In genomic region chr16:38451421-38452205, GRCm38 (mm10) we compare ENCODE assay signal across 8 mouse cellular contexts. TPM values are rescaled to one million over a fixed set of nuclear protein-coding genes. Genes with fewer than 3 reads are reported as not detected.
DNase-seq lines count a peak whose midpoint lies in the region; ATAC-seq and TF ChIP-seq lines count a peak whose summit lies in the region.

No protein-coding gene starts in this region.

- in situ Hi-C loops in CH12.LX (cut with MboI; ENCODE audit: low pct_ligation_motif_present, low pct_unique_long_range_greater_than_20kb, low sequenced_read_pairs): loop anchor here (5.0 kb wide), 1 partner anchor 44 kb away; no protein-coding TSS in a partner anchor

- 38% methylated on average over 12 of the region's 12 CpGs for WGBS in embryonic facial prominence, embryonic 14.5 days
- 40% methylated on average over 12 of the region's 12 CpGs for WGBS in intestine, postnatal 0 days

- no peak for TF ChIP-seq CTCF in gastrocnemius, adult 2 months (IDR thresholded peaks at IDR 0.05)
- no peak for TF ChIP-seq CTCF in CH12.LX (conservative IDR thresholded peaks at IDR 0.05 in 1 of 2, IDR thresholded peaks at IDR 0.05 in 1 of 2; ENCODE audit: low read depth in 2 of 2, low read length in 2 of 2)
- no peak for TF ChIP-seq CTCF in intestine, postnatal 0 days (IDR thresholded peaks at IDR 0.05; ENCODE audit: low read depth)

- DNase-seq in gastrocnemius, adult 2 months: no peak
- no peak for DNase-seq in gastrocnemius, postnatal 36 days
- no peak for DNase-seq in CH12.LX (ENCODE audit: extremely low read depth)
- peak; percentile 49 for DNase-seq in embryonic facial prominence, embryonic 14.5 days (ENCODE audit: low spot score)
- DNase-seq in naive thymus-derived CD4-positive, alpha-beta T cell, adult 2 months (ENCODE audit: low read depth): peak; percentile 15
- DNase-seq in gastrocnemius, postnatal 25 days: no peak
- no peak for DNase-seq in layer of hippocampus, adult 8-10 months (ENCODE audit: low spot score in 2 of 2)

- peaks cover 4% of the 10 kb centered on the region for H3K9me3 ChIP-seq in CH12.LX (replicated peaks; ENCODE audit: low read length)
- H3K9me3 ChIP-seq in embryonic facial prominence, embryonic 14.5 days (ENCODE audit: control insufficient read depth, low read length): no peaks in the 10 kb centered on the region
- no peaks in the 10 kb centered on the region for H3K9me3 ChIP-seq in intestine, postnatal 0 days (ENCODE audit: control insufficient read depth)

- peak overlapping the region; percentile 87 for H3K4me2 ChIP-seq in CH12.LX (ENCODE audit: insufficient read depth, low read depth, poor library complexity, severe bottlenecking)
- peak overlapping the region; percentile 73 for H3K4me2 ChIP-seq in embryonic facial prominence, embryonic 14.5 days (ENCODE audit: low read depth, low read length)
- peak overlapping the region; percentile 84 for H3K4me2 ChIP-seq in intestine, postnatal 0 days (replicated peaks; ENCODE audit: low read depth)

- peak; percentile 47; the same call in 1 of the 2 replicates for TF ChIP-seq EP300 in CH12.LX (IDR thresholded peaks at IDR 0.05; ENCODE audit: low read length)

- intact Hi-C loops in gastrocnemius, adult 2 months (cut with DNase I): loop anchor here (2.0 to 5.0 kb wide), 3 partner anchors 54 to 105 kb away; partner anchors contain the start of genes Cox17 and Gm21987
- intact Hi-C loops in gastrocnemius, postnatal 36 days (cut with DNase I): no loop called here

- no peak for ATAC-seq in embryonic facial prominence, embryonic 14.5 days (ENCODE audit: low read depth)
- no peak for ATAC-seq in intestine, postnatal 0 days

- peak overlapping the region; percentile 96 for H3K27ac ChIP-seq in gastrocnemius, adult 2 months
- peak overlapping the region; percentile 76 for H3K27ac ChIP-seq in CH12.LX (ENCODE audit: insufficient read depth, low read depth)
- H3K27ac ChIP-seq in embryonic facial prominence, embryonic 14.5 days (replicated peaks; ENCODE audit: low read depth, low read length): peak overlapping the region; percentile 95
- H3K27ac ChIP-seq in intestine, postnatal 0 days (ENCODE audit: low read depth, low read length): peak overlapping the region; percentile 88

- H3K36me3 ChIP-seq in CH12.LX (replicated peaks in 1 of 2; ENCODE audit: control insufficient read depth in 1 of 2, insufficient read depth in 1 of 2, low read length in 1 of 2): peaks cover 34 to 42% of the 10 kb centered on the region in 2 experiments
- H3K36me3 ChIP-seq in embryonic facial prominence, embryonic 14.5 days (ENCODE audit: control insufficient read depth, insufficient read depth, low read length): peaks cover 39% of the 10 kb centered on the region
- peaks cover 28% of the 10 kb centered on the region for H3K36me3 ChIP-seq in intestine, postnatal 0 days (ENCODE audit: control insufficient read depth, insufficient read depth)

- H3K79me2 ChIP-seq in CH12.LX (replicated peaks; ENCODE audit: control insufficient read depth, extremely low read depth, insufficient read depth, poor library complexity, severe bottlenecking): peaks cover 40% of the 10 kb centered on the region

- peak overlapping the region; percentile 96 for H3K9ac ChIP-seq in CH12.LX (ENCODE audit: insufficient read depth, low read depth)
- peak overlapping the region; percentile 96 for H3K9ac ChIP-seq in embryonic facial prominence, embryonic 14.5 days (ENCODE audit: low read depth, low read length)
- H3K9ac ChIP-seq in intestine, postnatal 0 days (ENCODE audit: low read depth, low read length): peak overlapping the region; percentile 70

- H3K27me3 ChIP-seq in CH12.LX (replicated peaks): no peaks in the 10 kb centered on the region
- no peaks in the 10 kb centered on the region for H3K27me3 ChIP-seq in embryonic facial prominence, embryonic 14.5 days (replicated peaks; ENCODE audit: control insufficient read depth, insufficient read depth, low read length)
- no peaks in the 10 kb centered on the region for H3K27me3 ChIP-seq in intestine, postnatal 0 days (replicated peaks; ENCODE audit: control insufficient read depth, insufficient read depth, low read length)

- no peak for TF ChIP-seq RAD21 in CH12.LX (IDR thresholded peaks at IDR 0.05; ENCODE audit: low read depth, low read length)

- peak overlapping the region; percentile 96 for H3K4me3 ChIP-seq in gastrocnemius, adult 2 months
- peak overlapping the region; percentile 67 to 88 (median 76) for H3K4me3 ChIP-seq in CH12.LX (replicated peaks in 1 of 3; ENCODE audit: low read depth in 2 of 3, low read length in 2 of 3, poor library complexity in 1 of 3)
- peak overlapping the region; percentile 77 for H3K4me3 ChIP-seq in embryonic facial prominence, embryonic 14.5 days (ENCODE audit: low read depth, low read length)
- H3K4me3 ChIP-seq in intestine, postnatal 0 days (ENCODE audit: low read depth, low read length): peak overlapping the region; percentile 65

- no peak for TF ChIP-seq POLR2A in CH12.LX (IDR thresholded peaks at IDR 0.05; ENCODE audit: low read depth, low read length)

- H3K4me1 ChIP-seq in CH12.LX (ENCODE audit: control insufficient read depth in 1 of 2, insufficient read depth in 2 of 2): peaks cover 10 to 46% of the 10 kb centered on the region in 2 experiments
- H3K4me1 ChIP-seq in embryonic facial prominence, embryonic 14.5 days (ENCODE audit: control insufficient read depth, insufficient read depth, low read length): peaks cover 9% of the 10 kb centered on the region; the same call in 1 of the 2 replicates
- H3K4me1 ChIP-seq in intestine, postnatal 0 days (replicated peaks; ENCODE audit: control insufficient read depth, insufficient read depth, low read length): no peaks in the 10 kb centered on the region; the same call in 1 of the 2 replicates

- dilution Hi-C loops in CH12.LX (cut with MboI; ENCODE audit: extremely low pct_ligation_motif_present, extremely low pct_unique_long_range_greater_than_20kb, low sequenced_read_pairs): no loop called here

TF ChIP-seq in CH12.LX, 34 proteins besides CTCF, POLR2A, EP300 and RAD21 (continues in another document):
- TF ChIP-seq KAT2A (IDR thresholded peaks at IDR 0.05; ENCODE audit: insufficient replicate concordance, low read length): 0 out of 2 replicates have a peak, but pooled peaks have one; percentile 48
- no peak for TF ChIP-seq ZC3H11A (IDR thresholded peaks at IDR 0.05; ENCODE audit: low read depth, low read length)
- TF ChIP-seq SMC3 (IDR thresholded peaks at IDR 0.05; ENCODE audit: low read depth, low read length): peak; percentile 21
- TF ChIP-seq USF2 (conservative IDR thresholded peaks at IDR 0.05; ENCODE audit: low read depth, low read length): no peak
- TF ChIP-seq RCOR1 (conservative IDR thresholded peaks at IDR 0.05; ENCODE audit: low read depth, low read length): 0 out of 2 replicates have a peak, but pooled peaks have one; percentile 54
- TF ChIP-seq GABPA (IDR thresholded peaks at IDR 0.05; ENCODE audit: insufficient replicate concordance, low read depth, low read length): no peak
- TF ChIP-seq MYC (IDR thresholded peaks at IDR 0.05; ENCODE audit: low read depth, low read length): 0 out of 2 replicates have a peak, but pooled peaks have one; percentile 12
- 0 out of 2 replicates have a peak, but pooled peaks have one; percentile 26 for TF ChIP-seq ZMIZ1 (IDR thresholded peaks at IDR 0.05; ENCODE audit: low read depth, low read length)
- TF ChIP-seq MXI1 (IDR thresholded peaks at IDR 0.05; ENCODE audit: low read depth, low read length): peak; percentile 57; the same call in 1 of the 2 replicates
- peak; percentile 23; the same call in 1 of the 2 replicates for TF ChIP-seq CHD1 (IDR thresholded peaks at IDR 0.05; ENCODE audit: low read depth, low read length)
- TF ChIP-seq BHLHE40 (IDR thresholded peaks at IDR 0.05; ENCODE audit: low read depth, low read length): peak; percentile 36; the same call in 1 of the 2 replicates
- peak; percentile 7; the same call in 1 of the 2 replicates for TF ChIP-seq MEF2A (IDR thresholded peaks at IDR 0.05; ENCODE audit: borderline replicate concordance, low read depth, low read length)
- TF ChIP-seq MAZ (IDR thresholded peaks at IDR 0.05; ENCODE audit: low read depth, low read length): no peak
- TF ChIP-seq ZNF384 (IDR thresholded peaks at IDR 0.05; ENCODE audit: low read depth, low read length): no peak
- peak; percentile 45; the same call in 1 of the 2 replicates for TF ChIP-seq TCF12 (IDR thresholded peaks at IDR 0.05; ENCODE audit: low read depth, low read length)

RNA-seq across cellular contexts. Expression of gene Adprh, which starts 0.9 kb away (rescaled TPM):
- 10 to 100 TPM; 17.5 to 20.9 TPM for total RNA-seq in gastrocnemius, adult 2 months (2021)
- 10 to 100 TPM; 15.7 to 17.7 TPM for total RNA-seq in gastrocnemius, postnatal 36 days (2021)
- 47.3 and 67.7 TPM in 2 replicates for total RNA-seq in CH12.LX (2012; rRNA removed)
- 44.9 and 45.3 TPM in 2 replicates for total RNA-seq in CH12.LX (2014; rRNA removed)
- polyA plus RNA-seq in CH12.LX (2012; ENCODE audit: insufficient read length, low read depth): 82.9 and 93.2 TPM in 2 replicates
- 95.5 and 106 TPM in 2 replicates for polyA plus RNA-seq in embryonic facial prominence, embryonic 14.5 days (2014; fragmentation: Nextera tagmentation; extraction: Ambion mirVana)
- polyA plus RNA-seq in intestine, postnatal 0 days (2015; fragmentation: Nextera tagmentation; extraction: Ambion mirVana): 55.3 and 58.8 TPM in 2 replicates
- 10 to 100 TPM; 16.9 to 19.6 TPM for total RNA-seq in gastrocnemius, postnatal 25 days (2021)
- total RNA-seq in layer of hippocampus, adult 8-10 months (2022): 10 to 100 TPM; 53.7 to 56.9 (median 55.4) TPM

RNA-seq across cellular contexts. Expression of gene Cd80, which starts 3.7 kb away (rescaled TPM):
- total RNA-seq in gastrocnemius, adult 2 months (2021): under 1 TPM; 0.13 to 0.31 TPM
- under 1 TPM; 0.15 to 0.22 TPM for total RNA-seq in gastrocnemius, postnatal 36 days (2021)
- total RNA-seq in CH12.LX (2012; rRNA removed) (43.6 and 46.2 TPM in 2 replicates), CH12.LX (2014; rRNA removed) (54.3 and 57.8 TPM in 2 replicates)
- 37.0 and 39.5 TPM in 2 replicates for polyA plus RNA-seq in CH12.LX (2012; ENCODE audit: insufficient read length, low read depth)
- 0.46 and 0.47 TPM in 2 replicates for polyA plus RNA-seq in embryonic facial prominence, embryonic 14.5 days (2014; fragmentation: Nextera tagmentation; extraction: Ambion mirVana)
- 0.23 and 0.33 TPM in 2 replicates for polyA plus RNA-seq in intestine, postnatal 0 days (2015; fragmentation: Nextera tagmentation; extraction: Ambion mirVana)
- under 1 TPM; 0.15 to 0.38 TPM for total RNA-seq in gastrocnemius, postnatal 25 days (2021)
- total RNA-seq in layer of hippocampus, adult 8-10 months (2022): 1 to 10 TPM in 1 of 4 experiments, under 1 TPM in 3; 0.39 to 1.2 (median 0.49) TPM

RNA-seq across cellular contexts. Expression of gene Pla1a, which starts 18.7 kb away (rescaled TPM):
- 1 to 10 TPM; 5.3 to 6.3 TPM for total RNA-seq in gastrocnemius, adult 2 months (2021)
- total RNA-seq in gastrocnemius, postnatal 36 days (2021): 1 to 10 TPM; 4.2 to 4.7 TPM
- total RNA-seq in CH12.LX (2012; rRNA removed) (20.6 and 27.9 TPM in 2 replicates), CH12.LX (2014; rRNA removed) (12.3 and 14.3 TPM in 2 replicates)
- polyA plus RNA-seq in CH12.LX (2012; ENCODE audit: insufficient read length, low read depth): 9.3 and 11.0 TPM in 2 replicates
- 0.58 and 1.1 TPM in 2 replicates for polyA plus RNA-seq in embryonic facial prominence, embryonic 14.5 days (2014; fragmentation: Nextera tagmentation; extraction: Ambion mirVana)
- 1.6 and 1.8 TPM in 2 replicates for polyA plus RNA-seq in intestine, postnatal 0 days (2015; fragmentation: Nextera tagmentation; extraction: Ambion mirVana)
- 1 to 10 TPM; 3.0 to 3.6 TPM for total RNA-seq in gastrocnemius, postnatal 25 days (2021)
- 1 to 10 TPM in 2 of 4 experiments, under 1 TPM in 2; 0.72 to 1.8 (median 1.1) TPM for total RNA-seq in layer of hippocampus, adult 8-10 months (2022)

Comparison
In these comparisons a context has a peak if more than half of its experiments do, and no peak if none do; other contexts are left out.
1. DNase-seq: peak in embryonic facial prominence, embryonic 14.5 days (single experiment) and naive thymus-derived CD4-positive, alpha-beta T cell, adult 2 months (single experiment); none in gastrocnemius, adult 2 months (single experiment), gastrocnemius, postnatal 36 days (0 of 2), CH12.LX (single experiment), gastrocnemius, postnatal 25 days (single experiment) and layer of hippocampus, adult 8-10 months (0 of 2).
2. RNA of gene Cd80, which starts 3.7 kb away (total RNA-seq): 43.6 to 57.8 TPM in CH12.LX; 0.39 to 1.2 TPM in layer of hippocampus, adult 8-10 months, 0.15 to 0.38 TPM in gastrocnemius, postnatal 25 days, 0.13 to 0.31 TPM in gastrocnemius, adult 2 months and 0.15 to 0.22 TPM in gastrocnemius, postnatal 36 days; every median in the first group is over 10 times any median in the second.
3. Peak in every context shown above with its lines, with median percentiles within 50 percentile points of each other: H3K27ac ChIP-seq, H3K4me3 ChIP-seq, H3K4me2 ChIP-seq and H3K9ac ChIP-seq.